Mouse (Mus musculus) kidney, embryonic 14.5 days (tissue): ENCODE measurements around the gene Zbtb8os. TPM values are rescaled to one million over a fixed set of nuclear protein-coding genes. Genes with fewer than 3 reads are reported as not detected.

Experiments
- ATAC-seq: fragments of 200-750 bp; cut with Nextera tagmentation; 2 replicates; pipeline ENCODE4 v1.8.0; 2017; ENCODE audit warnings: moderate number of reproducible peaks, mild to moderate bottlenecking, moderate TSS enrichment, moderate library complexity; ENCODE audit not compliant: low FRiP score, low TSS enrichment
- H3K27ac ChIP-seq: fragments of 300-500 bp; sonication (generic); 2 replicates; pipeline ENCODE4 v1.5.1; 2014; ENCODE audit warnings: low read depth, mild to moderate bottlenecking, low read length, moderate library complexity, mixed read lengths
- H3K27me3 ChIP-seq: fragments of 300-500 bp; sonication (generic); 2 replicates; pipeline ENCODE4 v1.6.1; 2014; ENCODE audit warnings: mild to moderate bottlenecking, low read length; ENCODE audit not compliant: control insufficient read depth, insufficient read depth
- H3K36me3 ChIP-seq: fragments of 300-500 bp; sonication (generic); 2 replicates; pipeline ENCODE4 v1.6.1; 2014; ENCODE audit warnings: low read length, mixed read lengths; ENCODE audit not compliant: control insufficient read depth, insufficient read depth
- H3K4me1 ChIP-seq: fragments of 300-500 bp; sonication (generic); 2 replicates; pipeline ENCODE4 v1.6.1; 2014; ENCODE audit warnings: low read length, mixed read lengths; ENCODE audit not compliant: control insufficient read depth, insufficient read depth
- H3K4me2 ChIP-seq: fragments of 300-500 bp; sonication (generic); replicated peaks from 2 replicates; pipeline ENCODE4 v1.6.1; 2014; ENCODE audit warnings: low read depth, mild to moderate bottlenecking, low read length
- H3K4me3 ChIP-seq: fragments of 300-500 bp; sonication (generic); 2 replicates; pipeline ENCODE4 v1.5.1; 2014; ENCODE audit warnings: mild to moderate bottlenecking, low read length
- H3K9ac ChIP-seq: fragments of 300-500 bp; sonication (generic); 2 replicates; pipeline ENCODE4 v1.6.1; 2014; ENCODE audit warnings: low read depth, mild to moderate bottlenecking, low read length, moderate library complexity
- H3K9me3 ChIP-seq: fragments of 300-500 bp; sonication (generic); 2 replicates; pipeline ENCODE4 v1.6.1; 2016; ENCODE audit warnings: low read length; ENCODE audit not compliant: control insufficient read depth
- WGBS: fragments of 180-500 bp; shearing (Covaris S2); extraction: QIAGEN DNeasy Blood & Tissue Kit; methylation state at CpG from one replicate; pipeline ENCODE4 v1.1.7; 2014; 5-methylcytosine and 5-hydroxymethylcytosine counted together
- polyA plus RNA-seq: library from polyadenylated mRNA; unstranded; fragments of >200 nt; fragmentation: Nextera tagmentation; extraction: Ambion mirVana; gene quantifications from 2 replicates; pipeline ENCODE4 v1.2.1, GENCODE M21; 2014

The Zbtb8os gene
- polyA plus RNA-seq, 1 experiment from 2014 or later = 50.2 TPM

DNA sequence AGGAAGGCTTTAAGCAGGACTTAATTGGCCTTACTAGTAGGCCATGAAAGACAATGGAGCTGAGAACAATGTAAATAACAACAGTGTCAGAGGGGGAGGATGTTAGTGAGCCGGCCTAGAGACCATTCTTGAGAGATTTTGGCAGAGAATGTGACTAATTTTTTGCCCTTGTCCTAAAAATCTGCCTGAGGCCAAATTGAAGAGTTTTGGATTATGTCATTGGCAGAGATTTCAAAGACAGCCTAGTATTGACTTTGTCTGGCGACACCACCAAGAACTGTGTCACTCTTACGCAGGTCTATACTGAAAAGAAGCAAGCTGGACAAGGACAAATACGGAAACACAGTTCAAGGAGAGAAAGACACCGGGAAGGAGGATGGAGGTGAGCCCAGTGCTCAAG, 27.3 kb downstream of the Zbtb8os start:
- Histone ChIP-seq H3K36me3 (peaks cover 5% of the 10 kb centered on the region; the same call in 1 of the 2 replicates), H3K9me3 (no peaks in the 10 kb centered on the region), H3K4me3 (no peak overlapping the region), H3K27me3 (no peaks in the 10 kb centered on the region), H3K4me1 (no peaks in the 10 kb centered on the region), H3K27ac (no peak overlapping the region), H3K4me2 (no peak overlapping the region), H3K9ac (no peak overlapping the region)
- no peak for ATAC-seq
- 90% methylated on average over 5 of the region's 5 CpGs for WGBS

DNA sequence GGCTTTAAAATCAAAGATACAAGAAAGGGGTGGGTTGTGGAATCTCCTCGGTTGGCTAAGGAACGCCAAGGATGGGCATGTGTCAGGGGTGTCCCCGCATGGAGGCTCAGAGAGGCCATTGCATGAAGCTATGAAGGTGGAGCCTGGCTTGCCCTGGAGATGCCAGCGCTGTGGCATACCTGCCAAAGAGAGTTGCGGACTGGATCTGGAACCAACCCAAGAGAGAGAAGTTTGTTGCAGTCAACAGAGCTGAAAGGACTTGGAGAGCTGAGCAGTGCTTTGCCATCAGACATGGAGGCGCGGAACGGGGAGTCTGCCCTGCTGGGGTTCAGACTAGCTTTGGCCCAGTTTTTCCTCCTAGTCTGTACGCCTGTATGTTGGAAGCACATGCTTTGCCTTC, 28.0 kb downstream of the Zbtb8os start:
- no peak overlapping the region for H3K27ac ChIP-seq
- H3K9ac ChIP-seq = no peak overlapping the region
- H3K27me3 ChIP-seq = no peaks in the 10 kb centered on the region
- H3K4me1 ChIP-seq = no peaks in the 10 kb centered on the region
- H3K9me3 ChIP-seq = no peaks in the 10 kb centered on the region
- no peak for ATAC-seq
- peaks cover 6% of the 10 kb centered on the region; the same call in 1 of the 2 replicates for H3K36me3 ChIP-seq
- 96% methylated on average over 9 of the region's 9 CpGs for WGBS
- no peak overlapping the region for H3K4me2 ChIP-seq
- no peak overlapping the region for H3K4me3 ChIP-seq

DNA sequence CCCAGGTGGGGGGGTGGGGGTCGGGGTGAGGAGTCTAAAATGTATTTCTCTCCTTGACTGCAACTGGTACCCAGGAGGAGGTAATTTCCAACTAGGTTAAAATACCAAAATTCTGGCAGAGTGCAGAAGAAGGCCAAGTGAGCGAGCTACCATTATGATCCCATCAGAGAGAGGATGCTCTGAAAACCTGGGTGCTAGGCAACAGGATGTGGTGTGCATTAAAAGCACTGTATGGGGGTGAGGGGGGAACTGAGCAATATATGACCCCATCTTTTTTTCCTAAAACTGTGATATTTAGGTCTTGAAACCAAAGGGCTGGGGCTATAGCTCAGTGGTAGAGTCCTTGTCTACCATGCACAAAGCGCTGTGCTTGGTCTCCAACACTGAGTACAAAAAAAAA, 28.9 kb downstream of the Zbtb8os start:
- Histone ChIP-seq H3K9me3 (no peaks in the 10 kb centered on the region), H3K27me3 (no peaks in the 10 kb centered on the region), H3K9ac (no peak overlapping the region), H3K4me2 (no peak overlapping the region), H3K27ac (no peak overlapping the region), H3K4me3 (no peak overlapping the region), H3K4me1 (no peaks in the 10 kb centered on the region), H3K36me3 (peaks cover 9% of the 10 kb centered on the region; the same call in 1 of the 2 replicates)
- 92% methylated on average over 3 of the region's 3 CpGs for WGBS
- no peak for ATAC-seq

DNA sequence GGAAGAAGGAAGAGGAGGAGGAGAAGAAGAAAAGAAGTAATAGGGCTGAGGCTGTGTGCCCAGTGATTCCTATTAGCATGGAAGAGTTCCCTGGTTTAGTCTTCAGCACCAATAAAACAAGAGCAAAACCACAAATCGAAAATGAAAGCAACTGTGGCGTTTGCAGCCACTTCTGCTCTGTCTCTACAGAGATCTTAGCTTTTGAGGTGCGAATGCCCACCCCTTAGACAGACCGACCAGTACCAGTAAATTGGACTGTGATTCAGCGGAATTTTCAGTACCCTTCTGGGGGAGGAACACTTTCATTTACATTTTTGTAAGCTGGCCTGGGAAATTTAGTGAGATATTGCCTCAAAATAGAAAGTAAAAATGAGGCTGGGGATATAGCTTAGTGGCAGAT, 29.7 kb downstream of the Zbtb8os start:
- Histone ChIP-seq H3K36me3 (peaks cover 4% of the 10 kb centered on the region; the same call in 1 of the 2 replicates), H3K4me1 (no peaks in the 10 kb centered on the region), H3K9me3 (no peaks in the 10 kb centered on the region), H3K4me2 (no peak overlapping the region), H3K27me3 (no peaks in the 10 kb centered on the region), H3K9ac (no peak overlapping the region), H3K4me3 (no peak overlapping the region), H3K27ac (no peak overlapping the region)
- WGBS = 86% methylated on average over 5 of the region's 5 CpGs
- no peak for ATAC-seq

DNA sequence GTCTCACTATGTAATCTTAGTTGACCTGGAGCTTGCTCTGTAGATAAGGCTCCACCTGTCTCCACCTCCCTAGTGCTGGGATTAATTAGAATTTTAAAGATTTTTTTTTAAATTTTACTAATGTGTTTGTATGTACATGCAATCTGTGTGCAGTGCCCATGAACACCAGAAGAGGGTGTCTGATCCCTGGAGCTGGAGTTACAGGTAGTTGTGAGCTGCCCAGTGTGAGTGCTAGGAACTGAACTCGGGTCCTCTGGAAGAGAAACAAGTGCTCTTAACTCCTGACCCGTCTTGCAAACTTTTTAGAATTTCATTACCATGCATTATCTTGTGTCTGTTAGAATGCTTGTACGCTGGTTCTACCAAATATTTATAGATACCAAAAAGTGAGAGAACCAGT, 35.9 kb downstream of the Zbtb8os start:
- no peak overlapping the region for H3K27ac ChIP-seq
- H3K4me1 ChIP-seq = peaks cover under 1% of the 10 kb centered on the region; the same call in 1 of the 2 replicates
- H3K36me3 ChIP-seq = peaks cover 4% of the 10 kb centered on the region; the same call in 1 of the 2 replicates
- no peak overlapping the region for H3K4me3 ChIP-seq
- no peak overlapping the region for H3K4me2 ChIP-seq
- no peaks in the 10 kb centered on the region for H3K27me3 ChIP-seq
- H3K9me3 ChIP-seq = no peaks in the 10 kb centered on the region
- H3K9ac ChIP-seq = no peak overlapping the region
- 97% methylated on average over 3 of the region's 3 CpGs for WGBS
- no peak for ATAC-seq

DNA sequence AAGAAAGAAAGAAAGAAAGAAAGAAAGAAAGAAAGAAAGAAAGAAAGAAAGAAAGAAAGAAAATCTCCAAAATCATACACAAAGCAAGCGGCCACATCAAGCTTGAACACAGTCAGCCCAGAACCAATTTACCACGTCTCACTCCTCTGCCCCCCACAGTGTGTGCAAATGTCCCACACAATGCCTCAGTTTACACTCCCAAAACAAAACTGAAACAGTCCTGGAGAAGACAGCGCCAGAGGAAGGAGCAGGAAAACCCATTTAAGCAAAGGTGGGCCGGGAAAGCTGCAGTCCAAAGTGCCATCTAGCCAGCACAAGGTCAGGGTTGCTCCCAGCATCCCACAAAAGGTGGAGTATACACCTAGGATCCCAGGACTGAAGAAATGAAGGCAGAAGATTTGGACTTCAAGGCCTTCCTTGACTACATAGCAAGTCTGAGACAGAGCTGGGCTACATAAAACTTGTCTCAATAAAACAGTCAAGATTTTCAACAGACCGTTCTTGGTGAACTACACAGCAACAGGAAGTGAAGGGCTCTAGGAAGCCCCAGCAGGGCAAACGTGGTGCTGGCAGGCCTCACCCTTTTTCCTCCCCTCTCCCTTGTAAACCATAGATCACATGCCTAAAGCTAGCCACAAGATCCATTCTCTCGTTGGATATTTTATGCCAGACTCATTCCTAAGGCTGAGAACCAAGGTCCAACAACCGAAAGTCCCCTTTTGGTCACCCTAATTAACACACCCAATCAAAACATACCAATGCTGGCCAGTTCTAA, 37.9 kb downstream of the Zbtb8os start:
- ATAC-seq = no peak
- Histone ChIP-seq H3K36me3 (peaks cover 3% of the 10 kb centered on the region; the same call in 1 of the 2 replicates), H3K9me3 (no peaks in the 10 kb centered on the region), H3K9ac (no peak overlapping the region), H3K4me1 (peaks cover 4% of the 10 kb centered on the region; the same call in 1 of the 2 replicates), H3K4me2 (no peak overlapping the region), H3K27ac (no peak overlapping the region), H3K4me3 (no peak overlapping the region), H3K27me3 (no peaks in the 10 kb centered on the region)
- 41% methylated on average over 8 of the region's 8 CpGs for WGBS

DNA sequence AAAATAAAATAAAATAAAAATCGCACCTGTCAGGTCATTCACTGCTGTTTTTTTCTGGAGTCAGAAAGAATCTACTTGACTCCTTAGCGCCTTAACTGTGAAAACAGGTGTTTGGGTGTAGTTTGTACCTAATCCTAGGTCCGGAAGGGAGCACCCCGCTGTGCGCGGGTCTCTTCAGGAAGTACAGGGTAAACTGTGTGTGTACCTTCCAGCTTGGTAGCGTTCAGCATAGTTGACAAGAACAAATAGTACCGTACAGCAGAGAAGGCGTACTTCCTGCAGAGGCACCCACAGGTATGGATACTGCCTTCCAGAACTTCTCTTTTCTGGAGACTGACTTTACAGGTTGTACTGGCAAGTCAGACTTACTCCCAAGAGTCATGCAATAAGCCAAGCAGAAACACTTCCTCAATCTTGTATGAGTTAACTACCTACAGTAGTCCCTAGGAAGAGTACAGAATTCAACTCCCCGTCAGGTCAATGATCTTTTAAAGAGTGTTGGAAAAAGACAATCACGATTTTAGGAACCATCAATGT, 38.8 kb downstream of the Zbtb8os start:
- Histone ChIP-seq H3K27ac (no peak overlapping the region), H3K9ac (no peak overlapping the region), H3K27me3 (0 out of 2 replicates have a peak, but pooled peaks cover 3% of the 10 kb centered on the region), H3K4me3 (no peak overlapping the region), H3K36me3 (no peaks in the 10 kb centered on the region), H3K4me1 (peaks cover 4% of the 10 kb centered on the region; the same call in 1 of the 2 replicates), H3K9me3 (no peaks in the 10 kb centered on the region), H3K4me2 (no peak overlapping the region)
- WGBS = 58% methylated on average over 11 of the region's 11 CpGs
- ATAC-seq = no peak

DNA sequence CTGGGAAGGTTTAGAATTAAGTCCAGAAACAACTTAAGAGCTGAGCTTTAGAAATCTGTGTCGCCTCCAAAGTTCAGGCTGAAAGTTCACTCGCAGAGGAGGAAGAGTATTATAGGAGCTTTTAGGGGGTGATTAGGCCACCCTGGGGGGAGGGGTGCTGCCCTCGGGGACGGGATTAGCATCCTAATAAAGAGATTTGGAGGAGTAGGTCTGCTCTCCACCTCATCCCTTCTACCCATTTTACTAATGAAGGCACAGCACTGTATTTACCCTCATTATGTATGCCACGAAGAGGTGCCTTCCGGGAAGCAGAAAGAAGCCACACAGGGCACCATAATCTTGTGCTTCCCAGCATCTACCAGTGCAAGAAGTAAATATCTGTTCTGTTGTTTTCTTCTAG, 39.5 kb downstream of the Zbtb8os start:
- WGBS = 36% methylated on average over 6 of the region's 6 CpGs
- Histone ChIP-seq H3K36me3 (no peaks in the 10 kb centered on the region), H3K27ac (no peak overlapping the region), H3K27me3 (0 out of 2 replicates have a peak, but pooled peaks cover 3% of the 10 kb centered on the region), H3K4me2 (no peak overlapping the region), H3K4me3 (no peak overlapping the region), H3K9ac (no peak overlapping the region), H3K9me3 (no peaks in the 10 kb centered on the region), H3K4me1 (peaks cover 4% of the 10 kb centered on the region; the same call in 1 of the 2 replicates)
- no peak for ATAC-seq

DNA sequence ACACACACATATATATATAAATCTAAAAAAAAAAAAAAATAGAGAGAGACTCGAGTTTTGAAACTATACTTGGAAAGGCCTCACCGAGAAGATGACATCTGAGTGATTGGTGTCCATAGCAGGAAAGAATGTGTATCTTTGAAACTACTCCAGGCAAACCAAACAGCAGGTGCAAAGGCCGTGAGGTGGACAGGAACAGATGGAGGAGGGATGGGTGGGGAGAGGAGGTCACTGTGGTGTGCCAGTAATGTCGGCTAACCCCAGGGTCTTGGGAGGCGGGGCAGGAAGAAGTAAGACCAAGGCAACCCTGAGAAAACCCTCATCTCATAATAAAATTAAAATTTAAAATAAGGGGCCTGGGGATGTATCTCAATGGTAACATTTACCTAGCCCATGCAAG, 40.3 kb downstream of the Zbtb8os start:
- no peak overlapping the region for H3K27ac ChIP-seq
- no peak for ATAC-seq
- 0 out of 2 replicates have a peak, but pooled peaks cover 3% of the 10 kb centered on the region for H3K27me3 ChIP-seq
- no peak overlapping the region for H3K4me2 ChIP-seq
- H3K4me1 ChIP-seq = peaks cover 4% of the 10 kb centered on the region; the same call in 1 of the 2 replicates
- 72% methylated on average over 5 of the region's 5 CpGs for WGBS
- H3K9me3 ChIP-seq = no peaks in the 10 kb centered on the region
- no peak overlapping the region for H3K9ac ChIP-seq
- no peaks in the 10 kb centered on the region for H3K36me3 ChIP-seq
- no peak overlapping the region for H3K4me3 ChIP-seq
